In the genomic region with DNA sequence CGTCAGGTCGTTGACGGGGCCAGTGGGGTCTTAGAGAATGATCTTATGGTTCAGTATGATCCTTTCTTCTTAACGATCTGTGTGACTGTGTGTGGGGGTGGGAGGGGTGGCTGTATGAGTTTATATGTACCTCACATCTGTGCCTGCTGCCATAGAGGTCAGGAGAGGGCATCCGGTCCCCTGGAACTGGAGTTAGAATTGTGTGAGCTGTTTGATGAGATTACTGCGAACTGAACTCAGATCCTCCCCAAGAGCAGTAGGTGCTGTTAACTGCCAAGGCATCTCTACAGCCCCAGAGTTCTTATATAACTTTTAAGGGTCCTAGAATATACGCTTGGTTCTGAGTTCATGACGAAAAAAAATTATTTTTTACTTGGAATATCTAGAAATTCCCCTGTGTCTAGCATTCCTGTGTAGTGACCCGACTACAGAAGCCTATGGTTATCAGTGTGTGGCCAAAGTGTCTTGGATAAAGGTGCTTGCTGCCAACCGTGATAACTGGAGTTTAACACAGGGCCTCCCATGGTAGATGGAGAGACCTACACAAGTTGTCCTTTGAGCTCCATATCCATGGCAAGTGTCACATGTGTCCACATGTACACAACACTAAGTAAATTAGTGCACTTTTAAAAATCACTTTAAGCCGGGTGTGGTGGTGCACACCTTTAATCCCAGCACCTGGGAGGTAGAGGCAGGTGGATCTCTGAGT, we compare ENCODE assay signal across 21 mouse cellular contexts. TPM values are rescaled to one million over a fixed set of nuclear protein-coding genes. Genes with fewer than 3 reads are reported as not detected.
DNase-seq lines count a peak whose midpoint lies in the region; ATAC-seq and TF ChIP-seq lines count a peak whose summit lies in the region.
"Had no signal": no experiment of that assay in that cellular context is flagged by ENCODE, and none has a peak within 500 bp of the region (broad histone marks: within the 10 kb centered on the region; RNA-seq: fewer than 3 reads in every experiment).

No protein-coding gene starts in this region.

- DNase-seq in forebrain, postnatal 0 days = no peak
- no peak for DNase-seq in forebrain, embryonic 14.5 days (ENCODE audit: low spot score)
- DNase-seq in MEL (ENCODE audit: low read depth, low spot score) = no peak
- DNase-seq in induced T-regulatory cell, adult 2 months (ENCODE audit: low read depth) = peak; percentile 7
- DNase-seq in adrenal gland, postnatal 14 days = no peak
- no peak for DNase-seq in ovary, adult 18-20 months (ENCODE audit: low spot score)
- DNase-seq in lung, postnatal 0 days (ENCODE audit: low spot score) = no peak
- DNase-seq: adrenal gland, postnatal 36 days; cerebellum, adult 9-10 months; gastrocnemius, postnatal 25 days; heart, postnatal 10 days; kidney, adult 9 months; kidney, postnatal 36 days; left cerebral cortex, postnatal 4 days; spleen, adult 18-20 months; thymus, adult 18-20 months had no signal

- no peak overlapping the region for H3K4me2 ChIP-seq in forebrain, postnatal 0 days (ENCODE audit: low read depth)
- no peak overlapping the region for H3K4me2 ChIP-seq in forebrain, embryonic 14.5 days (ENCODE audit: low read length)
- peak overlapping the region; percentile 18; the same call in 1 of the 2 replicates for H3K4me2 ChIP-seq in liver, embryonic 15.5 days
- no peak overlapping the region for H3K4me2 ChIP-seq in lung, postnatal 0 days (replicated peaks; ENCODE audit: low read depth, low read length)
- H3K4me2 ChIP-seq: neural tube, embryonic 13.5 days had no signal

- H3K4me3 ChIP-seq in forebrain, postnatal 0 days (ENCODE audit: low read depth, low read length) = no peak overlapping the region
- no peak overlapping the region for H3K4me3 ChIP-seq in forebrain, embryonic 14.5 days (ENCODE audit: low read depth, low read length)
- H3K4me3 ChIP-seq in MEL (ENCODE audit: control insufficient read depth in 1 of 2, insufficient read depth in 1 of 2, low read depth in 2 of 2, low read length in 2 of 2) = no peak overlapping the region
- H3K4me3 ChIP-seq in liver, embryonic 15.5 days (replicated peaks) = no peak overlapping the region
- H3K4me3 ChIP-seq in lung, postnatal 0 days (ENCODE audit: low read depth, low read length) = no peak overlapping the region
- H3K4me3 ChIP-seq: heart, embryonic 10.5 days; midbrain, embryonic 10.5 days; neural tube, embryonic 13.5 days had no signal

- H3K9me3 ChIP-seq in forebrain, postnatal 0 days (ENCODE audit: low read length) = no peaks in the 10 kb centered on the region
- no peaks in the 10 kb centered on the region for H3K9me3 ChIP-seq in forebrain, embryonic 14.5 days (replicated peaks; ENCODE audit: control insufficient read depth, low read length)
- H3K9me3 ChIP-seq in MEL (replicated peaks; ENCODE audit: insufficient read depth, low read length) = no peaks in the 10 kb centered on the region
- no peaks in the 10 kb centered on the region for H3K9me3 ChIP-seq in liver, embryonic 15.5 days (replicated peaks)
- H3K9me3 ChIP-seq in lung, postnatal 0 days (ENCODE audit: low read length) = no peaks in the 10 kb centered on the region
- H3K9me3 ChIP-seq: G1E; heart, embryonic 10.5 days; midbrain, embryonic 10.5 days; neural tube, embryonic 13.5 days had no signal

- H3K79me2 ChIP-seq in MEL (ENCODE audit: control insufficient read depth, insufficient read depth, low read length, poor library complexity) = no peaks in the 10 kb centered on the region

- no peaks in the 10 kb centered on the region for H3K36me3 ChIP-seq in forebrain, postnatal 0 days (ENCODE audit: insufficient read depth)
- H3K36me3 ChIP-seq in forebrain, embryonic 14.5 days (ENCODE audit: control insufficient read depth, insufficient read depth, low read length) = no peaks in the 10 kb centered on the region
- peaks cover 1 to 15% of the 10 kb centered on the region in 2 experiments; a peak in 2 of 4 replicates for H3K36me3 ChIP-seq in MEL (ENCODE audit: control insufficient read depth in 1 of 2, insufficient read depth in 2 of 2, low read length in 2 of 2)
- no peaks in the 10 kb centered on the region for H3K36me3 ChIP-seq in liver, embryonic 15.5 days (replicated peaks)
- no peaks in the 10 kb centered on the region for H3K36me3 ChIP-seq in lung, postnatal 0 days (ENCODE audit: insufficient read depth, low read length)
- H3K36me3 ChIP-seq: heart, embryonic 10.5 days; midbrain, embryonic 10.5 days; neural tube, embryonic 13.5 days had no signal

- peak; percentile 3; the same call in 1 of the 2 replicates for ATAC-seq in forebrain, postnatal 0 days
- ATAC-seq in forebrain, embryonic 14.5 days = no peak
- peak; percentile 83 for ATAC-seq in liver, embryonic 15.5 days (ENCODE audit: insufficient read depth)
- ATAC-seq in lung, postnatal 0 days = no peak

- no peak overlapping the region for H3K9ac ChIP-seq in forebrain, postnatal 0 days
- no peak overlapping the region for H3K9ac ChIP-seq in forebrain, embryonic 14.5 days (ENCODE audit: low read length)
- no peak overlapping the region for H3K9ac ChIP-seq in MEL (ENCODE audit: control insufficient read depth, low read depth, low read length, poor library complexity, severe bottlenecking)
- H3K9ac ChIP-seq in liver, embryonic 15.5 days = no peak overlapping the region; the same call in 1 of the 2 replicates
- no peak overlapping the region for H3K9ac ChIP-seq in lung, postnatal 0 days (replicated peaks; ENCODE audit: low read depth)
- H3K9ac ChIP-seq: neural tube, embryonic 13.5 days had no signal

- H3K4me1 ChIP-seq in forebrain, postnatal 0 days (ENCODE audit: insufficient read depth) = no peaks in the 10 kb centered on the region
- no peaks in the 10 kb centered on the region for H3K4me1 ChIP-seq in forebrain, embryonic 14.5 days (ENCODE audit: control insufficient read depth, insufficient read depth, low read length)
- H3K4me1 ChIP-seq in MEL (ENCODE audit: control insufficient read depth in 1 of 2, insufficient read depth in 2 of 2, low read length in 2 of 2) = peaks cover 6 to 16% of the 10 kb centered on the region in 2 experiments
- H3K4me1 ChIP-seq in liver, embryonic 15.5 days (replicated peaks) = peaks cover 26% of the 10 kb centered on the region
- H3K4me1 ChIP-seq in lung, postnatal 0 days (ENCODE audit: insufficient read depth, low read depth, low read length) = no peaks in the 10 kb centered on the region
- H3K4me1 ChIP-seq: midbrain, embryonic 10.5 days; neural tube, embryonic 13.5 days had no signal

- H3K27ac ChIP-seq in forebrain, postnatal 0 days (ENCODE audit: low read depth, low read length) = no peak overlapping the region
- no peak overlapping the region for H3K27ac ChIP-seq in forebrain, embryonic 14.5 days (ENCODE audit: low read depth, low read length)
- no peak overlapping the region for H3K27ac ChIP-seq in MEL (ENCODE audit: control insufficient read depth, low read depth, low read length)
- 0 out of 2 replicates have a peak overlapping the region, but pooled peaks have one; percentile 4 for H3K27ac ChIP-seq in liver, embryonic 15.5 days (replicated peaks)
- H3K27ac ChIP-seq in lung, postnatal 0 days (ENCODE audit: low read length) = no peak overlapping the region
- H3K27ac ChIP-seq: heart, embryonic 10.5 days; midbrain, embryonic 10.5 days; neural tube, embryonic 13.5 days had no signal

- no peak for TF ChIP-seq EP300 in MEL (IDR thresholded peaks at IDR 0.05; ENCODE audit: low read depth in 1 of 2, low read length in 2 of 2)
- TF ChIP-seq EP300 in lung, postnatal 0 days (IDR thresholded peaks at IDR 0.05) = no peak

- 87% methylated on average over 11 of the region's 11 CpGs for WGBS in forebrain, postnatal 0 days
- 82% methylated on average over 11 of the region's 11 CpGs for WGBS in forebrain, embryonic 14.5 days
- WGBS in liver, embryonic 15.5 days (ENCODE audit: insufficient replicate concordance) = 61% methylated on average over 11 of the region's 11 CpGs
- WGBS in lung, postnatal 0 days = 86% methylated on average over 11 of the region's 11 CpGs

- no peak for TF ChIP-seq POLR2A in MEL (IDR thresholded peaks at IDR 0.05; ENCODE audit: control insufficient read depth in 1 of 2, insufficient read depth in 1 of 2, low read depth in 1 of 2, low read length in 2 of 2, poor library complexity in 1 of 2)

- H3K27me3 ChIP-seq in forebrain, postnatal 0 days (ENCODE audit: insufficient read depth, low read length) = no peaks in the 10 kb centered on the region
- H3K27me3 ChIP-seq in forebrain, embryonic 14.5 days (replicated peaks; ENCODE audit: control insufficient read depth, insufficient read depth, low read length) = no peaks in the 10 kb centered on the region
- no peaks in the 10 kb centered on the region for H3K27me3 ChIP-seq in MEL (ENCODE audit: control insufficient read depth in 1 of 2, insufficient read depth in 2 of 2, low read length in 2 of 2)
- H3K27me3 ChIP-seq in liver, embryonic 15.5 days = no peaks in the 10 kb centered on the region
- H3K27me3 ChIP-seq in lung, postnatal 0 days (replicated peaks; ENCODE audit: insufficient read depth, low read length) = no peaks in the 10 kb centered on the region
- H3K27me3 ChIP-seq: neural tube, embryonic 13.5 days had no signal

- TF ChIP-seq CTCF in forebrain, postnatal 0 days (IDR thresholded peaks at IDR 0.05; ENCODE audit: low read depth) = no peak
- no peak for TF ChIP-seq CTCF in MEL (IDR thresholded peaks at IDR 0.05 in 2 of 3, conservative IDR thresholded peaks at IDR 0.05 in 1 of 3; ENCODE audit: control insufficient read depth in 1 of 3, insufficient read depth in 1 of 3, low read depth in 2 of 3, low read length in 3 of 3, poor library complexity in 1 of 3, severe bottlenecking in 1 of 3)
- no peak for TF ChIP-seq CTCF in lung, postnatal 0 days (IDR thresholded peaks at IDR 0.05)

- no peak for TF ChIP-seq RAD21 in MEL (IDR thresholded peaks at IDR 0.05; ENCODE audit: low read depth, low read length)

RNA-seq across cellular contexts. Expression of a gene that starts 39.6 kb away (rescaled TPM):
- total RNA-seq in forebrain, postnatal 0 days (2014; rRNA removed) = 92.5 and 96.0 TPM in 2 replicates
- polyA plus RNA-seq in forebrain, postnatal 0 days (2015; fragmentation: Nextera tagmentation; extraction: Ambion mirVana) = 216 and 251 TPM in 2 replicates
- 165 and 170 TPM in 2 replicates for polyA plus RNA-seq in forebrain, embryonic 14.5 days (2014; fragmentation: Nextera tagmentation; extraction: Ambion mirVana)
- 163 and 201 TPM in 2 replicates for total RNA-seq in MEL (2012; rRNA removed)
- polyA plus RNA-seq in MEL (2012; ENCODE audit: insufficient read depth in 1 of 2, insufficient read length in 2 of 2, low read depth in 1 of 2, low replicate concordance in 2 of 2, missing spikeins in 1 of 2) = 100 to 1,000 TPM in 1 of 2 experiments, not detected in 1; 171 TPM
- 40.3 and 41.1 TPM in 2 replicates for polyA plus RNA-seq in liver, embryonic 15.5 days (2015; fragmentation: Nextera tagmentation; extraction: Ambion mirVana)
- 86.8 and 89.1 TPM in 2 replicates for total RNA-seq in adrenal gland, postnatal 14 days (2021)
- 120 and 138 TPM in 2 replicates for polyA plus RNA-seq in lung, postnatal 0 days (2015; fragmentation: Nextera tagmentation; extraction: Ambion mirVana)

RNA-seq across cellular contexts. Expression of a gene that starts 50.8 kb away (rescaled TPM):
- 22.2 and 23.9 TPM in 2 replicates for total RNA-seq in forebrain, postnatal 0 days (2014; rRNA removed)
- polyA plus RNA-seq in forebrain, postnatal 0 days (2015; fragmentation: Nextera tagmentation; extraction: Ambion mirVana) = 22.1 and 24.3 TPM in 2 replicates
- polyA plus RNA-seq in forebrain, embryonic 14.5 days (2014; fragmentation: Nextera tagmentation; extraction: Ambion mirVana) = 48.4 and 54.5 TPM in 2 replicates
- 16.6 and 16.7 TPM in 2 replicates for total RNA-seq in MEL (2012; rRNA removed)
- 10 to 100 TPM in 1 of 2 experiments, not detected in 1; 12.6 TPM for polyA plus RNA-seq in MEL (2012; ENCODE audit: insufficient read depth in 1 of 2, insufficient read length in 2 of 2, low read depth in 1 of 2, low replicate concordance in 2 of 2, missing spikeins in 1 of 2)
- polyA plus RNA-seq in liver, embryonic 15.5 days (2015; fragmentation: Nextera tagmentation; extraction: Ambion mirVana) = 15.7 and 17.1 TPM in 2 replicates
- total RNA-seq in adrenal gland, postnatal 14 days (2021) = 12.3 and 12.4 TPM in 2 replicates
- polyA plus RNA-seq in lung, postnatal 0 days (2015; fragmentation: Nextera tagmentation; extraction: Ambion mirVana) = 22.3 and 24.4 TPM in 2 replicates

Comparison
In these comparisons a context has a peak if more than half of its experiments do, and no peak if none do; other contexts are left out.
1. ATAC-seq: peak in forebrain, postnatal 0 days (single experiment) and liver, embryonic 15.5 days (single experiment); none in forebrain, embryonic 14.5 days (single experiment) and lung, postnatal 0 days (single experiment).